Mouse (Mus musculus): ENCODE measurements around the gene Lpar3. TPM values are rescaled to one million over a fixed set of nuclear protein-coding genes. Genes with fewer than 3 reads are reported as not detected.

Gene Lpar3
- total RNA-seq, 2 experiments from 2014 or later: not detected

Other genes with a start within 250 kb of the Lpar3 start
- 3.7 and 4.9 TPM in 2 replicates for gene Syde2, start 233.1 kb upstream of the Lpar3 start, total RNA-seq (2015)
- gene Syde2, start 233.1 kb upstream of the Lpar3 start, total RNA-seq (2017): 3.2 and 5.0 TPM in 2 replicates
- gene Wdr63, start 112.8 kb upstream of the Lpar3 start, total RNA-seq (2015): not detected in 2 replicates
- not detected in 2 replicates for gene Wdr63, start 112.8 kb upstream of the Lpar3 start, total RNA-seq (2017)
- gene Mcoln3, start 103.5 kb upstream of the Lpar3 start, total RNA-seq (2015): 0.07 TPM in 1 of 2 replicates, not detected in the other
- gene Mcoln3, start 103.5 kb upstream of the Lpar3 start, total RNA-seq (2017): 0.21 and 0.44 TPM in 2 replicates
- gene Mcoln2, start 71.1 kb upstream of the Lpar3 start, total RNA-seq (2015): 0.32 and 2.0 TPM in 2 replicates
- gene Mcoln2, start 71.1 kb upstream of the Lpar3 start, total RNA-seq (2017): 2.1 and 4.0 TPM in 2 replicates
- gene Ssx2ip, start 183.7 kb downstream of the Lpar3 start, total RNA-seq (2015): 13.2 and 16.2 TPM in 2 replicates
- gene Ssx2ip, start 183.7 kb downstream of the Lpar3 start, total RNA-seq (2017): 22.1 and 26.2 TPM in 2 replicates
- 12.5 and 17.0 TPM in 2 replicates for gene Ctbs, start 228.8 kb downstream of the Lpar3 start, total RNA-seq (2015)
- 9.9 and 10.5 TPM in 2 replicates for gene Ctbs, start 228.8 kb downstream of the Lpar3 start, total RNA-seq (2017)

Measured in megakaryocyte progenitor cell, adult 5-6 weeks (primary cell).